Mouse (Mus musculus): ENCODE measurements at regions not wholly inside any gene's neighbourhood (a gene's known extent, or its start where the extent isn't known, plus 50 kb on each side); places are given as distances from the start of the nearest gene placed in this dataset.

DNA sequence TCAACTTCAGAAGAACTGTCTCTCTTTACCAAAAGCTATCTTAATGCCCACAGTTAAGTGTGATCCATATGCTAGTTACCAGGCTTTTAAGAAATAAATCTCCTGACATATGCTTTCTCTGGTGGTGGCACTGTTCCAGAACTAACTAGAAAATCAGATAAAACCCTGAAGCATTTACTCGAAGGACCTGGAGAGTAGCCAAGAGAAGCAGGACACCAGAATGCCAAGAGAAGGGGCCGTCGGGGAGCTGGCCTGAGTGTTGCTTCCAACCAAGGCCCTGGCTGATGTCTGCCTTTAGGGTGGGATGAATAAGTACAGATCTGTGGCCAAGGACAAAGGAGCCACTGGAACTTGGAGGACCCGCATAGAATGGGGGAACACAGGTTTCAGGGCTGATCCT is 305.9 kb downstream of the Agtpbp1 start:
- WGBS: 48% methylated on average over 4 of the region's 4 CpGs
- Histone ChIP-seq H3K4me2 (replicated peaks; ENCODE audit: low read depth, low read length, severe bottlenecking) (no peak overlapping the region), H3K4me3 (replicated peaks; ENCODE audit: low read length) (no peak overlapping the region), H3K9ac (ENCODE audit: low read depth, low read length, severe bottlenecking) (no peak overlapping the region), H3K9me3 (ENCODE audit: control insufficient read depth, low read length) (no peaks in the 10 kb centered on the region), H3K27ac (replicated peaks; ENCODE audit: low read depth, low read length) (no peak overlapping the region), H3K36me3 (ENCODE audit: control insufficient read depth, insufficient read depth, low read length) (no peaks in the 10 kb centered on the region), H3K27me3 (ENCODE audit: control insufficient read depth, insufficient read depth, low read length) (no peaks in the 10 kb centered on the region), H3K4me1 (ENCODE audit: control insufficient read depth, insufficient read depth, low read length) (no peaks in the 10 kb centered on the region)
- TF ChIP-seq POLR2A (IDR thresholded peaks at IDR 0.05; ENCODE audit: borderline replicate concordance, extremely low read depth, insufficient read depth, insufficient read length): no peak
- DNase-seq (ENCODE audit: low spot score) (peak; percentile 13), ATAC-seq (ENCODE audit: low FRiP score, low read depth) (no peak)

DNA sequence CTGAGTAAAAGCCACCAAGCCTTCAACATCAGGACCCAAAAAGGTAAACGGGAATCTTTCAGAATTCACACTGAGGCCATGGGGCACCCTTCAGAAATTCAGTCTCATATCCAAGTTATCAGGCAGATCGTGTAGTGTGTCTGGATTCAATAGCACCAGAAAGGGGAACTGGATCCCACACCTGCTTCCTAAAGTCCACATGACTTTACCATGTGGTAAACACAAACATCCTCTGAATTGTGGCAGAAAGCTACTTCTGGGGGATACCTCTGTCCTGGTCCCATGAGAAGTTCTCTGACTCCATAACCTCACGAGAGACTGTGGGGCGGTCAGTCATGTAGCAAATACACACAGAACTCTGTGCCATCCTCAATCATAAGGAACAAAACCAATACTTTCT is 313.4 kb downstream of the Agtpbp1 start:
- Histone ChIP-seq H3K36me3 (ENCODE audit: control insufficient read depth, insufficient read depth, low read length) (no peaks in the 10 kb centered on the region), H3K27ac (replicated peaks; ENCODE audit: low read depth, low read length) (no peak overlapping the region), H3K9me3 (ENCODE audit: control insufficient read depth, low read length) (no peaks in the 10 kb centered on the region), H3K4me3 (replicated peaks; ENCODE audit: low read length) (no peak overlapping the region), H3K9ac (ENCODE audit: low read depth, low read length, severe bottlenecking) (no peak overlapping the region), H3K27me3 (ENCODE audit: control insufficient read depth, insufficient read depth, low read length) (no peaks in the 10 kb centered on the region), H3K4me1 (ENCODE audit: control insufficient read depth, insufficient read depth, low read length) (no peaks in the 10 kb centered on the region), H3K4me2 (replicated peaks; ENCODE audit: low read depth, low read length, severe bottlenecking) (no peak overlapping the region)
- TF ChIP-seq POLR2A (IDR thresholded peaks at IDR 0.05; ENCODE audit: borderline replicate concordance, extremely low read depth, insufficient read depth, insufficient read length): no peak
- 78% methylated on average over 4 of the region's 4 CpGs for WGBS
- ATAC-seq (ENCODE audit: low FRiP score, low read depth): no peak
- DNase-seq (ENCODE audit: low spot score): no peak

DNA sequence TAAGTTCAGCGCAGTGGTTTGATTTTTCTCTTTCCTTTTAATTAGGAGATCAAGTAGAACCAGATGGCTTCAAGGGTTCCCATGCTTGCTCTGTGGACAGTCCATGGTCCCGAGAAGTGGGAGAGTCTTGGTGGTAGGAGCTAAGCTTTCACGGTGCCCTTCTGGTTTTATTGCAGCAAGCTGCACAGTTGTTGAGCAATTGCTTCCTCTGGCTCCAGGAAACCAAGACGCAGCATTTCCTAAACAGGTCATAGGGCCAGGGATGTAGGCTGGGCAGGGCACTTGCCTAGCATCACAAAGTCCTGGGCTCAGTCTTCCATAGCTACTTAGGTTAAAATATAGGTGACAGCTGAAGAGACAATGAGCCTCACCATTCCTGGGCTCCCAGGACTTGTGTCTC is 318.2 kb downstream of the Agtpbp1 start:
- no peak for TF ChIP-seq POLR2A (IDR thresholded peaks at IDR 0.05; ENCODE audit: borderline replicate concordance, extremely low read depth, insufficient read depth, insufficient read length)
- no peak overlapping the region for H3K4me3 ChIP-seq (replicated peaks; ENCODE audit: low read length)
- no peak for ATAC-seq (ENCODE audit: low FRiP score, low read depth)

DNA sequence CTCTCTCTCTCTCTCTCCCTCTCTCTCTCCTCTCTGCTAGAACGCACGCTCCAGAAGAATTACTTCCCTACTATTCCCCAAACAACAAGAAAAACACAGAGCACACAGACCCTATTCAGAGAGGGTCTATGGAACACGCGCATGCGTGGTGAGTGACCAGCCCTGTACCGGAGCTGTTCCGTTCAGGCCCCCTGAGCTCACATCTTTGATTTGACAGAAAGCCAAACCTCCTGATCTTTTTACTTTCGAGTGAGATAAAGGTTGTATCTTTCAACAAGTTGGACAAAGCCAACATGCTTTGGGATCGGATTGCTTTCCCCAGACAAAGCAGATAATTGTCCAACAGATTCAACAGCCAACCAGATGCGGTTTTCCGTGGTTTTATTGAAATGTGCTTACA is 320.9 kb downstream of the Agtpbp1 start:
- WGBS: 68% methylated on average over 11 of the region's 11 CpGs
- Histone ChIP-seq H3K27me3 (ENCODE audit: control insufficient read depth, insufficient read depth, low read length) (no peaks in the 10 kb centered on the region), H3K36me3 (ENCODE audit: control insufficient read depth, insufficient read depth, low read length) (no peaks in the 10 kb centered on the region), H3K4me1 (ENCODE audit: control insufficient read depth, insufficient read depth, low read length) (peaks cover 7% of the 10 kb centered on the region), H3K9me3 (ENCODE audit: control insufficient read depth, low read length) (no peaks in the 10 kb centered on the region), H3K4me3 (replicated peaks; ENCODE audit: low read length) (no peak overlapping the region), H3K27ac (replicated peaks; ENCODE audit: low read depth, low read length) (no peak overlapping the region), H3K4me2 (replicated peaks; ENCODE audit: low read depth, low read length, severe bottlenecking) (no peak overlapping the region), H3K9ac (ENCODE audit: low read depth, low read length, severe bottlenecking) (no peak overlapping the region)
- TF ChIP-seq POLR2A (IDR thresholded peaks at IDR 0.05; ENCODE audit: borderline replicate concordance, extremely low read depth, insufficient read depth, insufficient read length): no peak
- ATAC-seq (ENCODE audit: low FRiP score, low read depth): peak; percentile 53
- DNase-seq (ENCODE audit: low spot score): peak; percentile 70

More for the DNA sequence above, 318.2 kb downstream of the Agtpbp1 start:
- Histone ChIP-seq H3K27me3 (ENCODE audit: control insufficient read depth, insufficient read depth, low read length) (no peaks in the 10 kb centered on the region), H3K4me1 (ENCODE audit: control insufficient read depth, insufficient read depth, low read length) (peaks cover 5% of the 10 kb centered on the region), H3K27ac (replicated peaks; ENCODE audit: low read depth, low read length) (no peak overlapping the region), H3K36me3 (ENCODE audit: control insufficient read depth, insufficient read depth, low read length) (no peaks in the 10 kb centered on the region), H3K9ac (ENCODE audit: low read depth, low read length, severe bottlenecking) (no peak overlapping the region), H3K9me3 (ENCODE audit: control insufficient read depth, low read length) (no peaks in the 10 kb centered on the region), H3K4me2 (replicated peaks; ENCODE audit: low read depth, low read length, severe bottlenecking) (no peak overlapping the region)
- no peak for DNase-seq (ENCODE audit: low spot score)
- 39% methylated on average over 4 of the region's 4 CpGs for WGBS

DNA sequence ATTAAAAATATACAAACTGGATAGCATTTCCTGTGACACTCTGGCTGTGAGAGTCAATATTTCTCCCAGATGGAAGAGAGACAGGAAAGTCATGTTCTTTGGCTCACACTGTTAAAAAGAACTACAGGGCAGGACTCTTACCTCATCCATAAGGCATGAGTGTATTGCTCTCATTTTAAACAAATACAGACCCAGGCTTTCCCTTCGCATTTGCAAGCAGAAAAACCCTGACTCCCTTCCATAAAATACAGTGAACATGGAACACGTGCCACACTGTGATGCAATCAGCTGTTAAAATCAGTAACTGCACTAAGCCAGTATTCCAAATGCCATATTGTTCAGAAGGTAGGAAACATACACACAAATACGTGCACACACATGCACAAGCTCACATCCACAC is 323.1 kb downstream of the Agtpbp1 start:
- H3K4me1 ChIP-seq (ENCODE audit: control insufficient read depth, insufficient read depth, low read length): peaks cover 7% of the 10 kb centered on the region
- H3K4me3 ChIP-seq (replicated peaks; ENCODE audit: low read length): no peak overlapping the region
- peak; percentile 71 for DNase-seq (ENCODE audit: low spot score)
- ATAC-seq (ENCODE audit: low FRiP score, low read depth): peak; percentile 51; the same call in 1 of the 2 replicates
- H3K27ac ChIP-seq (replicated peaks; ENCODE audit: low read depth, low read length): 0 out of 2 replicates have a peak overlapping the region, but pooled peaks have one; percentile 19
- no peaks in the 10 kb centered on the region for H3K36me3 ChIP-seq (ENCODE audit: control insufficient read depth, insufficient read depth, low read length)
- H3K9me3 ChIP-seq (ENCODE audit: control insufficient read depth, low read length): no peaks in the 10 kb centered on the region
- H3K4me2 ChIP-seq (replicated peaks; ENCODE audit: low read depth, low read length, severe bottlenecking): no peak overlapping the region
- TF ChIP-seq POLR2A (IDR thresholded peaks at IDR 0.05; ENCODE audit: borderline replicate concordance, extremely low read depth, insufficient read depth, insufficient read length): no peak
- H3K27me3 ChIP-seq (ENCODE audit: control insufficient read depth, insufficient read depth, low read length): no peaks in the 10 kb centered on the region
- H3K9ac ChIP-seq (ENCODE audit: low read depth, low read length, severe bottlenecking): no peak overlapping the region
- WGBS: 39% methylated on average over 3 of the region's 3 CpGs

Data from limb, embryonic 14.5 days (tissue).